Mouse (Mus musculus): ENCODE results near the gene Cacna1g. TPM values are rescaled to one million over a fixed set of nuclear protein-coding genes. Genes with fewer than 3 reads are reported as not detected.
"Not testable (repeated sequence)": the region's sequence is repeated elsewhere in the genome, so short reads cannot be mapped to it uniquely, and the experiment has no call there.

The Cacna1g gene
- polyA plus RNA-seq, 1 experiment: 3.4 TPM

GRCm38 (mm10) chr11:94404178-94404577 is 69.8 kb downstream of the Cacna1g start:
- H3K4me3 ChIP-seq (ENCODE audit: control insufficient read depth, low read depth, low read length): no peak overlapping the region
- TF ChIP-seq CTCF (IDR thresholded peaks at IDR 0.05; ENCODE audit: control insufficient read depth, insufficient read depth, insufficient replicate concordance, low read depth, low read length) (no peak), POLR2A (IDR thresholded peaks at IDR 0.05; ENCODE audit: control insufficient read depth, low read depth, low read length) (no peak)
- H3K4me1 ChIP-seq (ENCODE audit: control insufficient read depth, insufficient read depth, low read length): no peaks in the 10 kb centered on the region; the same call in 1 of the 2 replicates
- H3K27ac ChIP-seq (ENCODE audit: control insufficient read depth, insufficient read depth, low read depth, low read length): no peak overlapping the region
- H3K36me3 ChIP-seq (ENCODE audit: control insufficient read depth, insufficient read depth, low read length): no peaks in the 10 kb centered on the region
- H3K27me3 ChIP-seq (ENCODE audit: control insufficient read depth, insufficient read depth, low read length): no peaks in the 10 kb centered on the region

GRCm38 (mm10) chr11:94403757-94404156 is 70.2 kb downstream of the Cacna1g start:
- Histone ChIP-seq H3K27ac (ENCODE audit: control insufficient read depth, insufficient read depth, low read depth, low read length) (no peak overlapping the region), H3K4me1 (ENCODE audit: control insufficient read depth, insufficient read depth, low read length) (no peaks in the 10 kb centered on the region; the same call in 1 of the 2 replicates), H3K27me3 (ENCODE audit: control insufficient read depth, insufficient read depth, low read length) (no peaks in the 10 kb centered on the region), H3K36me3 (ENCODE audit: control insufficient read depth, insufficient read depth, low read length) (no peaks in the 10 kb centered on the region), H3K4me3 (ENCODE audit: control insufficient read depth, low read depth, low read length) (no peak overlapping the region)
- no peak for TF ChIP-seq POLR2A (IDR thresholded peaks at IDR 0.05; ENCODE audit: control insufficient read depth, low read depth, low read length)
- TF ChIP-seq CTCF (IDR thresholded peaks at IDR 0.05; ENCODE audit: control insufficient read depth, insufficient read depth, insufficient replicate concordance, low read depth, low read length): no peak

GRCm38 (mm10) chr11:94402731-94403130 is 71.3 kb downstream of the Cacna1g start:
- Histone ChIP-seq H3K36me3 (ENCODE audit: control insufficient read depth, insufficient read depth, low read length) (no peaks in the 10 kb centered on the region), H3K27me3 (ENCODE audit: control insufficient read depth, insufficient read depth, low read length) (no peaks in the 10 kb centered on the region), H3K4me1 (ENCODE audit: control insufficient read depth, insufficient read depth, low read length) (no peaks in the 10 kb centered on the region; the same call in 1 of the 2 replicates), H3K27ac (ENCODE audit: control insufficient read depth, insufficient read depth, low read depth, low read length) (no peak overlapping the region), H3K4me3 (ENCODE audit: control insufficient read depth, low read depth, low read length) (no peak overlapping the region)
- TF ChIP-seq CTCF (IDR thresholded peaks at IDR 0.05; ENCODE audit: control insufficient read depth, insufficient read depth, insufficient replicate concordance, low read depth, low read length) (no peak), POLR2A (IDR thresholded peaks at IDR 0.05; ENCODE audit: control insufficient read depth, low read depth, low read length) (no peak)

GRCm38 (mm10) chr11:94402029-94402428 is 72.0 kb downstream of the Cacna1g start:
- not testable (repeated sequence) for H3K4me3 ChIP-seq (ENCODE audit: control insufficient read depth, low read depth, low read length); H3K36me3 ChIP-seq (ENCODE audit: control insufficient read depth, insufficient read depth, low read length); H3K4me1 ChIP-seq (ENCODE audit: control insufficient read depth, insufficient read depth, low read length); H3K27ac ChIP-seq (ENCODE audit: control insufficient read depth, insufficient read depth, low read depth, low read length); H3K27me3 ChIP-seq (ENCODE audit: control insufficient read depth, insufficient read depth, low read length)

GRCm38 (mm10) chr11:94400996-94401395 is 73.0 kb downstream of the Cacna1g start:
- TF ChIP-seq CTCF (IDR thresholded peaks at IDR 0.05; ENCODE audit: control insufficient read depth, insufficient read depth, insufficient replicate concordance, low read depth, low read length): no peak
- no peaks in the 10 kb centered on the region for H3K27me3 ChIP-seq (ENCODE audit: control insufficient read depth, insufficient read depth, low read length)
- no peaks in the 10 kb centered on the region; the same call in 1 of the 2 replicates for H3K4me1 ChIP-seq (ENCODE audit: control insufficient read depth, insufficient read depth, low read length)
- no peak overlapping the region for H3K27ac ChIP-seq (ENCODE audit: control insufficient read depth, insufficient read depth, low read depth, low read length)
- no peak overlapping the region for H3K4me3 ChIP-seq (ENCODE audit: control insufficient read depth, low read depth, low read length)
- H3K36me3 ChIP-seq (ENCODE audit: control insufficient read depth, insufficient read depth, low read length): no peaks in the 10 kb centered on the region

GRCm38 (mm10) chr11:94394107-94394506 is 79.9 kb downstream of the Cacna1g start:
- Histone ChIP-seq H3K4me3 (ENCODE audit: control insufficient read depth, low read depth, low read length) (no peak overlapping the region), H3K27me3 (ENCODE audit: control insufficient read depth, insufficient read depth, low read length) (no peaks in the 10 kb centered on the region), H3K27ac (ENCODE audit: control insufficient read depth, insufficient read depth, low read depth, low read length) (no peak overlapping the region), H3K4me1 (ENCODE audit: control insufficient read depth, insufficient read depth, low read length) (no peaks in the 10 kb centered on the region; the same call in 1 of the 2 replicates), H3K36me3 (ENCODE audit: control insufficient read depth, insufficient read depth, low read length) (no peaks in the 10 kb centered on the region)
- no peak for TF ChIP-seq POLR2A (IDR thresholded peaks at IDR 0.05; ENCODE audit: control insufficient read depth, low read depth, low read length)

- not testable (repeated sequence) for H3K36me3 ChIP-seq (ENCODE audit: control insufficient read depth, insufficient read depth, low read length); H3K4me1 ChIP-seq (ENCODE audit: control insufficient read depth, insufficient read depth, low read length); H3K27ac ChIP-seq (ENCODE audit: control insufficient read depth, insufficient read depth, low read depth, low read length); H3K4me3 ChIP-seq (ENCODE audit: control insufficient read depth, low read depth, low read length); H3K27me3 ChIP-seq (ENCODE audit: control insufficient read depth, insufficient read depth, low read length)
These were observed 80.5 kb downstream of the Cacna1g start for GRCm38 (mm10) chr11:94393490-94393889.

GRCm38 (mm10) chr11:94392672-94393109 is 81.3 kb downstream of the Cacna1g start, which contains the start of gene Abcc3:
Abcc3 (minus strand) TSS chr11:94392997.
- no peaks in the 10 kb centered on the region for H3K36me3 ChIP-seq (ENCODE audit: control insufficient read depth, insufficient read depth, low read length)
- no peak within 1 kb of the TSS for H3K27ac ChIP-seq (ENCODE audit: control insufficient read depth, insufficient read depth, low read depth, low read length)
- TF ChIP-seq CTCF (IDR thresholded peaks at IDR 0.05; ENCODE audit: control insufficient read depth, insufficient read depth, insufficient replicate concordance, low read depth, low read length): no peak
- no peak for TF ChIP-seq POLR2A (IDR thresholded peaks at IDR 0.05; ENCODE audit: control insufficient read depth, low read depth, low read length)
- H3K27me3 ChIP-seq (ENCODE audit: control insufficient read depth, insufficient read depth, low read length): no peaks in the 10 kb centered on the region
- H3K4me3 ChIP-seq (ENCODE audit: control insufficient read depth, low read depth, low read length): peak within 1 kb of the TSS; percentile 12
- no peaks in the 10 kb centered on the region; the same call in 1 of the 2 replicates for H3K4me1 ChIP-seq (ENCODE audit: control insufficient read depth, insufficient read depth, low read length)
